Mouse (Mus musculus) stomach, postnatal 0 days (tissue): ENCODE results near the gene Prrt3.

ENCODE experiments used
- CTCF ChIP-seq: IDR thresholded peaks from 2 replicates; pipeline ENCODE4 v1.5.1; 2016; ENCODE audit warnings: antibody characterized with exemption, low read depth, mild to moderate bottlenecking, moderate library complexity
- EP300 ChIP-seq: optimal IDR thresholded peaks from 2 replicates; pipeline ENCODE3; 2016; ENCODE audit warnings: antibody characterized with exemption

- TF ChIP-seq CTCF (no peak), EP300 (no peak)
Observed at GRCm38 (mm10) chr6:113457952-113458534, 43.7 kb downstream of the Prrt3 start, which contains the start of gene Il17re.
